Mouse (Mus musculus) lung, embryonic 15.5 days (tissue): ENCODE data around the gene Pwwp2a. TPM values are rescaled to one million over a fixed set of nuclear protein-coding genes. Genes with fewer than 3 reads are reported as not detected.

ENCODE experiments used
- ATAC-seq: fragments of 200-750 bp; cut with Nextera tagmentation; 2 replicates; pipeline ENCODE4 v1.8.0; 2017; ENCODE audit warnings: moderate number of reproducible peaks, borderline replicate concordance; ENCODE audit not compliant: low FRiP score, low TSS enrichment; ENCODE audit errors: extremely low read depth
- H3K27ac ChIP-seq: fragments of 300-500 bp; sonication (generic); 2 replicates; pipeline ENCODE4 v1.5.1; 2015; ENCODE audit warnings: moderate library complexity, mild to moderate bottlenecking, inconsistent platforms
- H3K27me3 ChIP-seq: fragments of 300-500 bp; sonication (generic); 2 replicates; pipeline ENCODE4 v1.6.1; 2015; ENCODE audit warnings: inconsistent platforms
- H3K36me3 ChIP-seq: fragments of 300-500 bp; sonication (generic); 2 replicates; pipeline ENCODE4 v1.6.1; 2015; ENCODE audit warnings: inconsistent platforms
- H3K4me1 ChIP-seq: fragments of 300-500 bp; sonication (generic); 2 replicates; pipeline ENCODE4 v1.6.1; 2015; ENCODE audit warnings: inconsistent platforms
- H3K4me2 ChIP-seq: fragments of 300-500 bp; sonication (generic); 2 replicates; pipeline ENCODE4 v1.6.1; 2015; ENCODE audit warnings: inconsistent platforms, mild to moderate bottlenecking, moderate library complexity
- H3K4me3 ChIP-seq: fragments of 300-500 bp; sonication (generic); 2 replicates; pipeline ENCODE4 v1.5.1; 2015; ENCODE audit warnings: mild to moderate bottlenecking, inconsistent platforms
- H3K9ac ChIP-seq: fragments of 300-500 bp; sonication (generic); 2 replicates; pipeline ENCODE4 v1.6.1; 2015; ENCODE audit warnings: inconsistent platforms
- H3K9me3 ChIP-seq: fragments of 300-500 bp; sonication (generic); 2 replicates; pipeline ENCODE4 v1.6.1; 2016; ENCODE audit warnings: inconsistent platforms
- WGBS: fragments of 180-500 bp; shearing (Covaris S2); methylation state at CpG from one replicate; pipeline ENCODE4 v1.1.7; 2015; 5-methylcytosine and 5-hydroxymethylcytosine counted together
- polyA plus RNA-seq: library from polyadenylated mRNA; unstranded; fragments of >200 nt; fragmentation: Nextera tagmentation; extraction: Ambion mirVana; gene quantifications from 2 replicates; pipeline ENCODE4 v1.2.1, GENCODE M21; 2015

Pwwp2a gene
- polyA plus RNA-seq = 23.4 and 28.4 TPM in 2 replicates

DNA sequence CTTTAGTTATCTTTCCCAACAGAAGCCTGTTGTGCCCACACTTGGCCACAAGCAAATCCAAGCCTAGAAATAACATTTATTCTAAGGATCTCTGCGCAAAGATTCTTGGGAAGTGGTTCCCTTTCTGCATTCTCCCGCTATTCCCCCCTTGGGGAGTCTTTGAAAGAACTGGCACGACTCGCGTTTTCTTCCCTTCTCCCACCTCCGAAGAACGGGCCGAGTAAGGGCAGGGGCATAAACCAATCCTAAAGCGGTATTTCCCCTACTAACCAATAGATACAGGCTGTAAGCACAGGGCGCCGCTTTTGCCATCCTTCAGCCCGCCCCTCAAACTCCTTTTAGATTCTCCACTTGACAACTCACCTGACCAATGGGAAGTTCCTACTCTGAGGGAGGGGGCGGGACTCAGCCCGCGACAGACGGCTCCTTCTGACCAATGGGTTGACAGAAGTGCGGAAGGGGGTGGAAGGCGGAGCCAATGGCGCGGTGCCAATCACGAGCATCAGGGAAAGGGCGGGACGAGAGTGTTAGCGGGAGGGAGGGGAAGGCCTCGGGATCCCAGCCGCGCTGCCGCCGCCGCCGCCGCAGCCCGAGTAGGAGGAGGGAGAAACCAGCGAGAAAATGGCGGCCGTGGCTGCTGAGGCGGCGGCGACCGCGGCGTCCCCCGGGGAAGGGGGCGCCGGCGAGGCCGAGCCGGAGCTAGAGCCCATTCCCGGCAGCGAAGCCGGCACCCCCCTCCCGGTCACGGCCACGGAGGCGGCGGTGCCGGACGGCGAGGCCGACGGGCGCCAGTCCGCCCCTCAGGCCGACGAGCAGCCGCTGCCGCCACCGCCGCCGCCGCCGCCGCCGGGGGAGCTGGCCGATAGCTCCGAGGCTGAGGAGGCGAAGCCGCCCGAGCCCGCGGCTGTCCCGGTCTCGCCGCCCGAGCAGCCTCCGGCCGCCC, at the start of gene Pwwp2a:
Gene Pwwp2a (plus strand): TSS at position 527 of the 943 bp plus-strand sequence.
- H3K9me3 ChIP-seq = no peaks in the 10 kb centered on the region
- peak within 1 kb of the TSS; percentile 86 for H3K4me3 ChIP-seq
- H3K4me1 ChIP-seq = peaks cover 12% of the 10 kb centered on the region
- no peaks in the 10 kb centered on the region for H3K27me3 ChIP-seq
- H3K27ac ChIP-seq = peak within 1 kb of the TSS; percentile 92
- under 1% methylated on average over 76 of the region's 87 CpGs for WGBS
- H3K4me2 ChIP-seq = peak within 1 kb of the TSS; percentile 74
- ATAC-seq = peak; percentile 99
- H3K9ac ChIP-seq = peak within 1 kb of the TSS; percentile 93
- H3K36me3 ChIP-seq = no peaks in the 10 kb centered on the region; the same call in 1 of the 2 replicates

DNA sequence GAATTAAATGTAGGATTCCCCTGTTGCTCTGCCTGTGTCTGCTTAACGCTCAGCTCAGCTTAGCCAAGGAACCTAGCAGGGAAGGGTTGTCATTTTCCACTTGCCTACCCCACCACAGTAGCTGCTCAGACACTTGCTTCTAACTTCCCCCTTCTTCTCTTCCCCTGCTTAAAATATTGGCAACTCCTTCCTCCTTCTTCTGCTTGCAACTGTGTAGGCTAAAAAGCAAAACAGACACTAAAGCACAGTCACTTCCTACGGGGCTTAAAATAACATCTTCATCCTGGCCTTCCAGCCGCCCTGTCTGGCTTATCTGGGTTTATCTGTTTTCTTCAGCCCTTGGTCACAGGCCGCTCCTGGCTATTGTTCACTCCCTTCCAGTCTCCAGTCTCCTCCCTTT, 49.2 kb upstream of the Pwwp2a start:
- Histone ChIP-seq H3K27me3 (no peaks in the 10 kb centered on the region), H3K36me3 (no peaks in the 10 kb centered on the region), H3K9me3 (no peaks in the 10 kb centered on the region), H3K27ac (no peak overlapping the region), H3K9ac (no peak overlapping the region), H3K4me1 (peaks cover 12% of the 10 kb centered on the region), H3K4me3 (no peak overlapping the region), H3K4me2 (no peak overlapping the region)
- 32% methylated on average over 4 of the region's 4 CpGs for WGBS
- no peak for ATAC-seq

DNA sequence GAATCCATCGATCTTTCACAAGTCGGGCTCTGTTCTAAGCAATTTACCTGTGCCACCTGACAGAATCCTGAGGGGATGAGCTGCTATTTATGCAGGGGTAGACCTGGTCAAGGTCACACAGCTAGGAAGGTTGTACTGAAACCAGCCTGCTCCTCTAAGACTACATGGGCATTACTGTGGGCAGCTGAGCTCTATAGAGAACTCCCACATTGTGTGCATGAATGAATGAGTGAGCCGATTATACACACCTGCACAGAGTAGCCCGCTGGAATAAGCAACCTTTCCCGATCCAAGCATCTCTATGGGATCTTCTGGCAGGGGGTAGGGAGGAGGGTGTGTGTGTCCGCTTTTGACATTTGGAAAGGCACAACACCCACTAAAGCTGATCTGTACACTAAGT, 48.6 kb upstream of the Pwwp2a start:
- Histone ChIP-seq H3K36me3 (no peaks in the 10 kb centered on the region), H3K4me3 (no peak overlapping the region), H3K9me3 (no peaks in the 10 kb centered on the region), H3K27ac (no peak overlapping the region), H3K9ac (no peak overlapping the region), H3K4me1 (peaks cover 12% of the 10 kb centered on the region), H3K4me2 (no peak overlapping the region), H3K27me3 (no peaks in the 10 kb centered on the region)
- 66% methylated on average over 6 of the region's 6 CpGs for WGBS
- peak; percentile 15; the same call in 1 of the 2 replicates for ATAC-seq

DNA sequence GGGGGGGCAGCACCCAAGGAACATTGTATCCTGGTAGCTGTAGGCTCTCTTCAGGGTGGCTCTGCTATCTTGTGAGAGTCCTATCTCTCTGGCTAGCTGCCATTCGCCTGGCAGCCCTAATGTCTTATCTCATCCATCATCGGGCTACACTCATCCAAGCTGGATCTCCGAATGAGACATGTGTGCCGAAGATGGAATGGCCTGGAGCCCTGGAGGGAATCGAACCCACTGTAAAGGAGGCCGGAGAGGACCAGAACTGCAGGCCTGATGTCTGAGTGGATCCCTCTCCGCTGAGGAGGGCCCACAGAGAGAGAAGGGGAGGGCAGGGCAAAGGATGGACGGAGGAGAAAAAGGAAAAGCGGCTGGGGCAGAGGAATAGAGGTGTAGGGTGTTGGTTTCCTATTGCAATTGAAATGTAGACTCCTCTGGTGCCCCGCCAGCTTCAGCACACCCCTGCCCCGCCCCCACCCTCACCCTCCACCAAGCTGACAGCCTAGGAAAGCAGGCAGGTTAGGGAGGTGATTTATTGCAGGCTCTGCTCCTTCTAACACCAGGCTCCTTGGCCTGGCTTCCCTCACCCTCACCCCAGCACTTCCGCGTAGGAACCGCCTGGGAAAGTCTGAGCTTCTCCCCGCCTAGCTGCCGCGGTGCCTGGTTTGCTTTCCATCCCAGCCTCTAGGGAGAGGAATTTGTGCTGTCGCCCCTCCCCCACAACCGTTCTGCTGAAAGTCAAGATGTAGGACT, 48.0 kb upstream of the Pwwp2a start:
- 10% methylated on average over 19 of the region's 19 CpGs for WGBS
- H3K4me3 ChIP-seq = no peak overlapping the region

DNA sequence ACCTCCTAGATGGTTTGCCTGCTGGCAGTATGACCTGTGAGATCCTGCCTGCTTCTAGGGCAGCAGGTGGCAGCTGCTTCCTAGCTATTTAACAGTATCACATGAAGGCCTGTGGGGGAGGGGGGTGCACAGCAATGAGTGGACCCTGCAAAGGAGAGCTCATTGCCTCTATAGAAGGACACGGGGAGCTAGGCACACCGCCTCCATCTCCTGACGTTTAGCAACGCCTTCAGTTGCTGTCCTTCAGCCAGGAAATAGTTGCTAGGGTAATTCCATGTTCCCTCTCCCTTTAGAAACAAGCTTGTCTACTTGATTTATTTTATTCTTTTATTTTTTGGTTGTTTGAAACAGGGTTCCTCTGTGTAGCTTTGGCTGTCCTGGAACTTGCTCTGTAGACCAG, 45.0 kb upstream of the Pwwp2a start:
- Histone ChIP-seq H3K4me3 (no peak overlapping the region), H3K36me3 (no peaks in the 10 kb centered on the region), H3K4me2 (no peak overlapping the region), H3K27me3 (no peaks in the 10 kb centered on the region), H3K27ac (no peak overlapping the region), H3K9me3 (no peaks in the 10 kb centered on the region), H3K9ac (no peak overlapping the region), H3K4me1 (peaks cover 12% of the 10 kb centered on the region)
- no peak for ATAC-seq
- WGBS = 54% methylated on average over 4 of the region's 4 CpGs

More for the DNA sequence above, 48.0 kb upstream of the Pwwp2a start:
- ATAC-seq = peak; percentile 77
- Histone ChIP-seq H3K9me3 (no peaks in the 10 kb centered on the region), H3K9ac (no peak overlapping the region), H3K27ac (peak overlapping the region; percentile 58), H3K27me3 (no peaks in the 10 kb centered on the region), H3K4me1 (peaks cover 12% of the 10 kb centered on the region), H3K36me3 (no peaks in the 10 kb centered on the region), H3K4me2 (peak overlapping the region; percentile 35)

DNA sequence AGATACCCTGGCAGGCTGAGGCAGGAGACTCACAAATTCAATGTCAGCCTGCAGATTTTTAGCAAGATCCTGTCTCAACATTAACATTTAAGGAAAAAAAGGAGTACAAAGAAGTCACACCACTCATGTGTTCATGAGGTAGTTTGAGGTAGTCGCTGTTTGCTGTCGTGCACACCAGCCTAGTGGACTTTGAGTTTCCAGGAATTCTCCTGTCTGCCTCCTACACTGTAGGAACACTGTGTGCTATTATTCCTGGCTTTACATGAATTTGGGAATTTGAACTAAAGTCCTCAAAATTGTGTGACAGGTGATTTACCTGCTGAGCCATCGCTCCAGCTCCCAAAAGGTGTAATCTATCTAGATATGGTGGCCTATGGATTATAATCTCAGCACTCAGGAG, 43.3 kb upstream of the Pwwp2a start:
- Histone ChIP-seq H3K27me3 (no peaks in the 10 kb centered on the region), H3K9ac (no peak overlapping the region), H3K4me3 (no peak overlapping the region), H3K27ac (no peak overlapping the region), H3K36me3 (no peaks in the 10 kb centered on the region), H3K9me3 (no peaks in the 10 kb centered on the region), H3K4me2 (no peak overlapping the region), H3K4me1 (peaks cover 18% of the 10 kb centered on the region)
- 92% methylated on average over 3 of the region's 3 CpGs for WGBS
- no peak for ATAC-seq

DNA sequence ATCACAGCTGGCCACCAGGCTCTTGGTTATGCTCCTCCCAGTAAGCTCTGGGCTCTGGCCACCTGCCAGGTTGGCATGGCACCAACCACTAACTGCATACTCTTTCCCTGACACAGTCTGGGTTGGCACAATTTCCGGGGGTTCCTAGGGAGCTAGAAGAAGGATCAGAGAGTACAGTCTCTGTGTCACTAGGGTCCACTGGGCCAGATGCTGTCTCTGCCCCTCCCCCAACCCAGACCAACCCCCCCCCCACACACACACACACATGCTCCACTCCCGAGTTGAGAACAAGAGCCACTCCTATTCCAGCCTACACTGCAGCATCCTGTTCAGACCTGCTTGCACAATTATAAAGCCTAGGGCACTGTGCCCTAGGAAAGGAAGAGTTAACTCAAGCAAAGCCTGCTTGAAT, 38.6 kb upstream of the Pwwp2a start:
- no peaks in the 10 kb centered on the region for H3K36me3 ChIP-seq
- peak; percentile 87 for ATAC-seq
- no peak overlapping the region for H3K9ac ChIP-seq
- no peak overlapping the region for H3K4me3 ChIP-seq
- H3K4me1 ChIP-seq = peaks cover 19% of the 10 kb centered on the region
- WGBS = 11% methylated on average over 2 of the region's 2 CpGs
- H3K9me3 ChIP-seq = no peaks in the 10 kb centered on the region
- H3K27ac ChIP-seq = peak overlapping the region; percentile 66
- H3K4me2 ChIP-seq = no peak overlapping the region
- H3K27me3 ChIP-seq = no peaks in the 10 kb centered on the region

DNA sequence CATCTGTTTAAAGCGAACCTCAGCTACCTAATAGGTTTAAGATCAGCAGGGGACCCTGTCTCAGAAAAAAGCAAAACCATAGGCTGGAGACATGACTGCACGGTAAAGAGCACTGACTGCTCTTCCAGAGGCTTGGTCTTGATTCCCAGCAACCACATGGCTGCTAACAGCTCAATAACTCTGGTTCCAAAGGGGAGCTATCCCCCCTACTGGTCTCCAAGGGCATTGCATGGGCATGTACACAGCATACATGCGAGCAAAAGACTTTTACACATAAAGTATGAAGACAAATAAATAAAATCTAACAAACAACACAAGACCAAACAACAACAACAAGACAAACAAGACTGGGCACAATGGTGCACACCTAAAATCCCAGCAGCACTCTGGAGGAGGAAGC, 36.5 kb upstream of the Pwwp2a start:
- Histone ChIP-seq H3K27me3 (no peaks in the 10 kb centered on the region), H3K36me3 (no peaks in the 10 kb centered on the region), H3K4me2 (no peak overlapping the region), H3K4me3 (no peak overlapping the region), H3K9ac (no peak overlapping the region), H3K27ac (no peak overlapping the region), H3K4me1 (peaks cover 19% of the 10 kb centered on the region), H3K9me3 (no peaks in the 10 kb centered on the region)
- no peak for ATAC-seq
- 93% methylated on average over 3 of the region's 3 CpGs for WGBS

DNA sequence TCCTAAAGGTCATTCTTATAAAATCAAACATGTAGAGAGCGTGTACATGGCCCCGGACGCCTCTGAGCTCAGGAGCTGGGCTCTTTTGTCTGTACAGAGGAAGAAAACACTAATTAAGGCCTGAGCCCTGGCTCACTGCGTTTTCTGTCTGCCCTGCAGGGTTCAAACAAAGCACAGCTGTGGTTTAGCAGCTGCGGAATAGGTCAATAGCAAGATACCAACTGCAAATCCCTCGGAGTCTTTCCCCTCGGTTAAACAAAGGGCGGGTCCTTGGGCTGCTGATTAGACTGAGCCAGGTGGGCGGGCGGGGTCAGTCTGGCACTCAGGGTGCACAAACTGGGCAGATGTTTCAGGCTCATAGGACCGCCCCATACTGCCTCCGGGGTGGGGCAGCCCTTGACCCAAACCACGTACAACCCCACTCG, 28.7 kb upstream of the Pwwp2a start:
- Histone ChIP-seq H3K9ac (no peak overlapping the region), H3K36me3 (no peaks in the 10 kb centered on the region), H3K27me3 (no peaks in the 10 kb centered on the region), H3K4me1 (peaks cover 9% of the 10 kb centered on the region; the same call in 1 of the 2 replicates), H3K9me3 (no peaks in the 10 kb centered on the region), H3K4me3 (no peak overlapping the region), H3K27ac (no peak overlapping the region), H3K4me2 (no peak overlapping the region)
- peak; percentile 57; the same call in 1 of the 2 replicates for ATAC-seq
- WGBS = 38% methylated on average over 14 of the region's 14 CpGs

DNA sequence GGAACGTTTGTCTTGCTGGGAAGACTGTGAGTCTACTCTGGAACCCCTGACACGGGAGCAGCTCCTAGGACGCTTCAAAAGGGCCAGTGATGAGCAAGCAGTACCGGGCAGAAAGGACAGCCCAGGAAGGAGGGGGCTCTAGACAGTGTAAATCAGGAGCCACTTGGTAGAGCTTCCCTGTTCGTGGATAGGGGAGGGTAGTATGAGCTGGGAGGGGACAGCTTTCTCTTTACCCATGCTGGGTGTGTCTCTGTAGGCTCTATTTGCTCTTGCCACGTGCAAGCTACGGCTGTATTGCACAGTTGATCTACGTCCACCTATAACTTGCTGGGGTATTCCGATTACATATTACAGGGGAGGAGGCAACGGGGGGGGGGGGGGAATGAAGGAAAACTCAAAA, 25.3 kb upstream of the Pwwp2a start:
- Histone ChIP-seq H3K36me3 (no peaks in the 10 kb centered on the region), H3K4me3 (no peak overlapping the region), H3K27ac (no peak overlapping the region), H3K9ac (no peak overlapping the region), H3K27me3 (no peaks in the 10 kb centered on the region), H3K4me2 (no peak overlapping the region), H3K9me3 (no peaks in the 10 kb centered on the region), H3K4me1 (peaks cover 11% of the 10 kb centered on the region; the same call in 1 of the 2 replicates)
- WGBS = 48% methylated on average over 10 of the region's 10 CpGs
- no peak for ATAC-seq

DNA sequence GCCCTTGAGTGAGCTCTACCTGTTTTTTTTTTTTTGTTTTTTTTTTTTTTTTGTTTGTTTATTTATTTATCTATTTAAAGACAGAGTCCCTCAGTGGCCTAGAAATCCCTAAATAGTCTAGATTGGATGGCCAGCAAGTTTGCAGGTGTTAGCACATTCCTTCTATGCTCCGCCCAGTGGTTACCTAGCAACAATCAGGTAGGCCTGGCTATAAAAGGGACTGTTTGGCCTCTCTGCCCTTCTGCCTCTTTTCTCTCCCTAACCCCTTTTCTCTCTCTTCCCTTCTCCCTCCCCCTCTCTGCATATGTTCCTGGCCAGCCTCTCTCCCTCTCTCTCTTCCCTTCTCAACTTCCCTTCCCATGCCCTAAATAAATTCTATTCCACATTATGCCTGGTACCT, 23.8 kb upstream of the Pwwp2a start:
- H3K4me2 ChIP-seq = no peak overlapping the region
- no peaks in the 10 kb centered on the region for H3K9me3 ChIP-seq
- no peak for ATAC-seq
- no peak overlapping the region for H3K27ac ChIP-seq
- H3K4me1 ChIP-seq = peaks cover 7% of the 10 kb centered on the region; the same call in 1 of the 2 replicates
- no peak overlapping the region for H3K4me3 ChIP-seq
- WGBS = 70% methylated on average over 1 of the region's 1 CpGs
- no peak overlapping the region for H3K9ac ChIP-seq
- no peaks in the 10 kb centered on the region for H3K36me3 ChIP-seq
- no peaks in the 10 kb centered on the region for H3K27me3 ChIP-seq
